Mouse (Mus musculus): ENCODE data around the gene Eef2kmt. TPM values are rescaled to one million over a fixed set of nuclear protein-coding genes. Genes with fewer than 3 reads are reported as not detected.

Eef2kmt gene
- polyA plus RNA-seq, 1 experiment from 2014 or later = 21.7 TPM

Small RNAs within 50 kb of the gene (microRNA-seq; reads per million reads assigned to microRNA genes)
- gene Gm23689 (not detected), gene Gm26095 (not detected), gene Mir6364 (not detected)

Other genes with a start within 250 kb of the Eef2kmt start
- gene Smim22, start 248.7 kb downstream of the Eef2kmt start, polyA plus RNA-seq (2015; fragmentation: Nextera tagmentation; extraction: Ambion mirVana) = 4.1 and 4.8 TPM in 2 replicates
- 63.6 and 67.4 TPM in 2 replicates for gene Rogdi, start 242.4 kb downstream of the Eef2kmt start, polyA plus RNA-seq (2015; fragmentation: Nextera tagmentation; extraction: Ambion mirVana)
- 140 and 150 TPM in 2 replicates for gene Glyr1, start 206.1 kb downstream of the Eef2kmt start, polyA plus RNA-seq (2015; fragmentation: Nextera tagmentation; extraction: Ambion mirVana)
- gene Ubn1, start 205.9 kb downstream of the Eef2kmt start, polyA plus RNA-seq (2015; fragmentation: Nextera tagmentation; extraction: Ambion mirVana) = 21.6 and 22.8 TPM in 2 replicates
- 5.5 and 5.8 TPM in 2 replicates for gene Ppl, start 123.6 kb downstream of the Eef2kmt start, polyA plus RNA-seq (2015; fragmentation: Nextera tagmentation; extraction: Ambion mirVana)
- gene Sec14l5, start 108.9 kb downstream of the Eef2kmt start, polyA plus RNA-seq (2015; fragmentation: Nextera tagmentation; extraction: Ambion mirVana) = 0.06 and 0.10 TPM in 2 replicates
- gene Nagpa, start 52.0 kb downstream of the Eef2kmt start, polyA plus RNA-seq (2015; fragmentation: Nextera tagmentation; extraction: Ambion mirVana) = 15.5 and 16.5 TPM in 2 replicates
- 1.7 and 2.0 TPM in 2 replicates for gene AU021092, start 33.7 kb downstream of the Eef2kmt start, polyA plus RNA-seq (2015; fragmentation: Nextera tagmentation; extraction: Ambion mirVana)
- 34.0 and 35.8 TPM in 2 replicates for gene Alg1, start 22.4 kb downstream of the Eef2kmt start, polyA plus RNA-seq (2015; fragmentation: Nextera tagmentation; extraction: Ambion mirVana)